Mouse (Mus musculus) lung, postnatal 14 days (tissue): ENCODE measurements at regions not wholly inside any gene's neighbourhood (a gene's known extent, or its start where the extent isn't known, plus 50 kb on each side); places are given as distances from the start of the nearest gene placed in this dataset.
A peak's percentile ranks its signal among the peaks of the same experiment; 100 is the strongest.
"Not testable (repeated sequence)": the region's sequence is repeated elsewhere in the genome, so short reads cannot be mapped to it uniquely, and the experiment has no call there.

Experiments used
- DNase-seq: peaks from one replicate; pipeline ENCODE4 v3.0.0; 2021

DNA sequence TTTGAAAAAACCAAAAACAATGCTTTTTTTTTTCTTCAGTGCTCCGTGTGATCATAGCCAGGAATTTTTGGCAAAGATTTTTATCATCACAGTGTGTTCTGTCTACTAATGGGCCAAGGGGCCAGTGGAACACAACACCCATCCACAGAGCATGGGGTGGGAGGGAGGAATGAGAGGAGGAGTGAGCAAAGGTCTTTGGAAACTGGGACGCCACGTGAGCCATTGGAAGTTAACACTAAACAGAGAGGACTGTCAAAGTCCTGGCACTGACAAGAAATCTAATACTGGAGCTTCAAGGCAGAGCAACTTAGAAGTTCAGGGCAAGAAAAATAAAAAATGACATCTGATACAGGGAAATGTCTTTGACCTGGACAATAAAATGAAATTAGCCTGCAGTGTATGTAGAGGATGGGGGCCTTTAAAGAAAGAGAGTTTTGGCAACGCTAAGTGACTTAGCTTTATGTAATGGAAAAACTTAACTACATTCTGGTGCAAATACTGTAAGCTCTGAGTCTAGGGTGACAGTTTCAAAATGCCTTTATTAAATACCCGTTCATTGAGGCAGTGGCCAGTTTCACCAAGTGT lies 133.5 kb upstream of the Gm12728 start:
- DNase-seq, result peak; percentile 56

DNA sequence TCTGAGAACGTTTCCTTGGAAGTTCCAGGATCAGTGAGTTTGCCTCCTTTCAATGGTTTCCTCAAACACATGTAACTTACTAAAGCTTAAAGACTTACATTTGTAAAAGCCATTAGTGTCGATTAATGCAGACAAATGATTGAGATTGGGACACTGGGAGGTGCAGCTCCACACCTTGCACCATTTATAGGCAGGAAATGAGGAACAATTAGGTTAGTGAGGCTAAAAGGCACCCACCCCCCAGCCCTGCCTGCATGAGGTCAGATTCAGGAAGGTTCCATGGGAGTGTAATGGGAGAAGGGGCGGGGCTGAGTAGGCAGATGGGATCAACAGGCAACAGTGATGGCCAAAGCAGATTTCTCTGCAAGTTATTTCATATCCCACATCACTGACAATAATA lies 131.1 kb upstream of the Gm12728 start:
- DNase-seq, result no peak

DNA sequence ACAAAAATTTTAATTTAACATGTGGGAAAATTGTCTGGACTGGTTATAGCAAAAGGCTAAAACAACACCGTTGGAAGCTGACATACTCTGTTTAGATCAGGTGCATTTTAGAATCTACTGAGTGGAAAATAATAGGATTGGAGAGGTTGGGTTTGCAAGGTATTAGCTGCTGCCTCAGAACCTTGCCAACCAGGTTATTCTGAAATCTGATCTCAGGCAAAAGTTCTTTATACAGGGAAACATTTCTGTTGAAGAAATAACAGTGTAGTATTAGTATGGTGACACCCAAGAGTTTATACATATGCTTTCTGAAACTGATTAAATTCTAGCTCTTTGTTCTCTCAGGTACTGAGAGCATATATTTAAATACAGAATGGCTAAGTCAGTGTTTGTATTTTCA lies 113.0 kb upstream of the Gm12728 start:
- DNase-seq, result no peak

DNA sequence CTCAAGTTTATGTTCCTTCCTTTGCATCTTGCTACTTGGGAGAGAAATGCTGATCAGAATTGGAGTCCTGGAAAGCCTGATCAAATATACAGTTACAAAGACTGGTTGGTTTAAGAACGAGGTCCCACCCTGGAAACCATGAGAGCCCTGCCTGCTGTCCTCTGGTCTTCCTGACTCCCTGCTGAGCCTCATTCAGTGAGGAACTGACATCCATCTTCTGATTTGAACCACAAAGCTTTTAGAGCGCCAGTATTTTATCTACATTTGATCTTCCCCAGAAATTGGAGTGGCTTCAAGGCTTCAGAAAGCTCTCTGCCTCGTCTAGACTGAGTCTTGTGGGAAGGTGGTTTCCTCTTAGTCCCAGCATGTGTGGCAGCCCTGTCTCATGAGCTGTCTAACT lies 99.0 kb upstream of the Gm12728 start:
- no peak for DNase-seq

DNA sequence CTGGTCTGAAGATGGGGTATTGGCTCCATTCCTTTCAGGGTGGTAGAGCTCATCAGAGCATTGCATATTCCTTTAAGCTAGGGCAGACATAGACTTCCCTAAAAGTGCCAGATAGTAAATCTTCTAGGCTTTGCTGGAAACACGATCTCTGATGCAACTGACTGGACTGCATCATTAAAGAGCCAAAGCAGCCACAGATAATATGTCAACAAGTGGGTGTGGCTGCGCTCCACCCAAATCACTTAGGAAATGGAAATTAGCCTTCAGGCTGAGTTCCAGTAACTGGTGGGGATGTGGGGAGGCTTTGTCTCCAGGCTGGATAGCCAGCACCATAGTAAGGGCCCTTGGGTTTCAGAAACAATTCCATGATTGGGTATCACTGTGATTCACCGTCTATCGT lies 97.3 kb upstream of the Gm12728 start:
- DNase-seq, result no peak

DNA sequence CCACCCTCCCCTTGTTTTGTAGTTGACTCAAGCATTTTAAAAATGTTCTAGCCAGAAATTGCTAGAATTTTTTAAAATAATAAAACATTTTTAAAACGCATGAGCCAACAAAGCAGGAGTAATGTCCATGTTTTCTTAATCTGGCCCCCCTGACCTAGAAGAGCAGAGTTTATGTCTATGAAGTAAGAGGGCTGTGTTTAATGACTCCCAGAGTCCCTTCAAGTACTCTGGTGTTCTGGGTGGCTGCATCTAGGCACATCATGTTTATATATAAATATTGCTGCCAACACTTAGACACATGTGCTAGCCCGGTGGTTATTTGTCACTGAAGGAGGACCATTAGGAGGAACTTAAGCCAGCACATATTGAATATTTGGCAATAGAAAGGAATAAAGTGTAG lies 93.8 kb upstream of the Gm12728 start:
- DNase-seq, result no peak

DNA sequence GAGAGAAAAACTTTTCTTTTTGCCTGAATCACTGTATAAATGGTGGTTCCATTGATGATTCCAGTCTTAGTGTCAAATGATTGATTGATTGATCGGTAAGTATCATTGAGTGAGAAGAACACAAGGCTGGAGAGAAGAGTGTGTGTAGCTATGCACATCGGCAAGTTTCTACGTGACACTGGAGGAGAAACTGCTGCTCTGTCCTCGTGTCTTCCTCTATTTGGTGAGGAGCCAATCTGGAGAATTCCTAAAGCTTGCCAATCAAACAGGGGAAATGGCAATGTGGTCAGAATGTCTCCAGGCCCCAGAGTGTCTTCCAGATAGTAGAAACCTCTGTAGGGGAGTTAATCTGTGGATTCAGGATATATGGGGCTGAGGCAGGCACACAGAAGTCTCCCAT lies 92.5 kb upstream of the Gm12728 start:
- DNase-seq, result peak; percentile 35

DNA sequence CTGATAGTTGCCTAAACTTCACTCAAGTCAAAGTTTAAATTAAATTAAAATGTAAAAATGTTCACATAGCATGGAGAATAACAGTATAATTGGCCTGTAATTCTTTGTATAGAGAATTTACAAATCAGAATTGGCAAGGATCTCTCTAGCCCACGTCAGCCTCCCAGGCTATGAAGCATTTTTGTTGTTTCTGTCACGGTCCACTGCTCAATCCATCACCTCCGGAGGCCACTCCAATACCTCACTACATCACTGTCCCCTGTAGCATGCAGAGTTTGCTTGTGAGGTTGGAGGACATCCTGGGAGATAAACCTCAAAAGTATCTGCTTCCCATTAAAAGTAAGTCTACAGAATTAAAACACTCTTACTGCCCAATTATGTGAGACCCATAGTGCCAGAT lies 87.6 kb upstream of the Gm12728 start:
- DNase-seq, result no peak

DNA sequence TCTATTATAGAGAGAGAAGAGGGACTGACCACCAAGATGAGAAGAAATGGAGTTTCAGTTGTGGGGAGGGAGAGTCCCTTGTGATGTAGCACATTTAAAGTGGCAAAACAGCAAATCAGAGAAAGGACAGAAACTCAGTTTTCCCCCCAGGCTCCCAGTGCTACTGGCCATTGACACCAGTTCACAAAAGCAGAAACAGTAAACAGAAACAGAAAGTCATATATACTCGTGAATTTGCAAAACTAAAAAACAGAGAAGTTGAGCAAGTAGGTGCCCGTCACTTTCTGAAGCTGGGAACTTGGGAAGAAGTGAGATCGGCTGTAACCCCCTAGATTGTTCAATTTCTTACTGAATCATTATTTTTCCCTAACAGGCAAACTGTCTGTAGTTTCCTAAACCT lies 86.3 kb upstream of the Gm12728 start:
- DNase-seq, result no peak

DNA sequence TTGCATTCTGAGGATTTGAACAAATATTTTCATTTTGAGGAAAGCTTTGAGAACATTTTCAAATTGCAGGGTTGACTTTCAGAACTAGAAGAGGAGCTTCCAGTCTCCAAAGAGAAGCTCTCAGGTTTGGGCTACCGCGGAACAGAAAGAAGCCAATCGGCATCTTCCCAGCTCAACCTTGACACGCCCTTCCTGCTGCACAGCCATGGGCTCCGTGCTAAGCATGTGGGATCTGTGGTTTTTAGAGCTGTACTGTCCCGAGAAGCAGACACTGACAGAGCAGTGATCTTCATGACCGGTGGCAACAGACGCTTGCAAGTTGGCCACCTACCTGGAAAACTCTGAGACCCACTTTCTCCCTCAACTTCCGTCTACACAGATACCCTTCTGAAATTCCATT lies 85.4 kb upstream of the Gm12728 start:
- DNase-seq, result no peak

DNA sequence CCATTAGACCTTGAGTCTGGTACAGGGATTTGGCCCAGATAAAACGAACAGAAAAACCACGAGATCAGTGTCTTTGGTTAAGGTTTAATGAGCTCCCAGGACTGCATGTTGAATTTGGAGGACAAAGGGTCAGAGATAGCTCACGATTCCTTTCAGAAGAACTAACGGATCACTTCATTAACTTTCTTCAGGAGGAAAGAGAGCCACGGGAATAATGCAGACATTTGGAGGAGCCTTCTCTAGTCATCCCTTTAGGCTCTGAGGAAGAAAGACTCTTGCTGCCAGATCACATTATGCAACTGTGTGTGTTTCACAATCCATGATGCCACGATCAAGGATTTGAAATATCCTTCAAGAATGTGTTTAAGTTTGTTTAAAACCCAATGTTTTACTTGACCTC lies 83.7 kb upstream of the Gm12728 start:
- DNase-seq, result peak; percentile 64

DNA sequence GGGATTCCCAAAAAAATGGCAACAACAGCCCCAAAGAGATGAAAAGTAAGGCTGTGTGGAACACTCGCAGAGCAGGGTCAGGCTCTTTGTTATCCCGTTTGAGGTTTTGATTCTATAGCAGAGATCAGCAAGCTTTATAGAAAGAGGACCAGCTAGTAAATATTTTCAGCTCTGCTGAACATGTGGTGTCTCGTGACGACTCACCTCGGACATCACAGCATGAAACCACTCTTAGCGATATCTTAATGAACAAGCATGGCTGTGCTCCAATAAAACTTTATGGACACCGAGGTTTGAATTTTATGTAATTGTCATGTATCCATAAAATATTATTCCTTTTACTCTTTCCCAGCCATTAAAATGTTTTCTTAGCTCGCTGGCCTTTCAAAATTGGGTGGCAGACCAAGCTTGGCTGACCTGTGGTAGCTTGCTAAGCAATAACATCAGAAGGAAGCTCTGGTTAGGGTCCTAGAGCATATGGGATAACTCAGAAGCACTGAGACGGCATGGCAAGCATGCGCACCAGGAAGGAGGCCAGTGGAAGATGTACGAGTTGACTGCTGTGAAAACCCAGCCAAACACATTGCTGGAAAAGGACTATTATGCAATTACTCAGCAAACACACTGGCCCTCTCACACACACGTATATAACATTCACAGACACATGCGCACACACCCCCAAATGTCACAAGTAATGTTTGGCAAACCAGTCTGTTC lies 81.4 kb upstream of the Gm12728 start:
- DNase-seq, result peak; percentile 49

DNA sequence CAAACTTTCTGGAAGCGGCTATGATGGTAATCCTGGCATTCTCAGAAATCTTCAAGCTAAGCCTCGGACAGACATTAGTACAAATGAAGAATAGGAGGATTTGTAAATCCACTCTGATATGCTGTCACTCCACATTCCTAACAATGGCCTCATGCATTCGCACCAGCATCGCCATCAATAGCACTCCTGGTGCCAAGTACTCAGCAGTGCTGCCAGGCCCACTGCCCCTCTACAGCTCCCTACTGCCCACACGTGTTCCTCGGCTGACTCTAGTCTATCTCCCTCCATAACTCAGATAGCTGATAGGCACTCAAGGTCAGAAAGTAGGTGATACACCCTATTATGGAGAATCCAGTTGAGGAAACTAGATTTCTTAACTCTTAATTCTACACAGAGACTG lies 75.7 kb upstream of the Gm12728 start:
- DNase-seq, result no peak

DNA sequence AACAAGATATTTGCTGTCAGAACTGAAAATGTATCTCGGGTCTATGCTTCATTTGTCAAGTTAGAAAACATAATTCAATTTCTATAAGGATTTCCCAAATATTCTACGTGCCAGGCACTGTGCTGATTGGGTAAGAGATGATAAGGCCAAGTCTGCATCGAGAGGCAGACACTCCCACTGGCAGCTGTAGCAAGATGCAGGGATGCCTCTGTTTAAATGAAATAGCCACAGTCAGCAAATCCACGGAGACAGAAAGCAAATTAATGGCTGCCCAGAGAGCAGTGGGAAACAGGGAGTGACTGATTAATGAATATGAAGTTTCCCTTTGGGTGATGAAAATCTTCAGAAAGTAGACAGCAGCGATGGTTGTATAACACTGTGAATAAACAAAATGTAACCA lies 71.6 kb upstream of the Gm12728 start:
- DNase-seq, result no peak

DNA sequence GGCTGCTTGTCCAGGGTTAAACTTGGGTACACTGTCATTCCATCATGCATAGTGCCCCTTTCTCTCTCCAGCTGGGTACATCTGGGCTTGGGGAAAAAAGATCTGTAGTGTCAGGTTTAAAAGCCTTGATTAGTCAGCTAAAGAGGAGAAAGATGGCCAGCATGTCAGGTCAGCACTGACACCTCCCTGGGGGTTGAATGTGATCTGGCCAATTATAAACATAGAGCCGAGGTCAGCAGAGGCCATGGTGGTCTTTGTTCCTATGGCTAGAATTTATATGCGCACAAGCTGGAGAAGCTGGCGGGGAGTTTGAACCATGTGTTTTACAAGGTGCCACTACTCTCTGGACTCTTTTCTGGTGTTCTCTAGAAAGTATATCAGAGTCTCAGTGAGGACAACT lies 61.0 kb upstream of the Gm12728 start:
- no peak for DNase-seq

DNA sequence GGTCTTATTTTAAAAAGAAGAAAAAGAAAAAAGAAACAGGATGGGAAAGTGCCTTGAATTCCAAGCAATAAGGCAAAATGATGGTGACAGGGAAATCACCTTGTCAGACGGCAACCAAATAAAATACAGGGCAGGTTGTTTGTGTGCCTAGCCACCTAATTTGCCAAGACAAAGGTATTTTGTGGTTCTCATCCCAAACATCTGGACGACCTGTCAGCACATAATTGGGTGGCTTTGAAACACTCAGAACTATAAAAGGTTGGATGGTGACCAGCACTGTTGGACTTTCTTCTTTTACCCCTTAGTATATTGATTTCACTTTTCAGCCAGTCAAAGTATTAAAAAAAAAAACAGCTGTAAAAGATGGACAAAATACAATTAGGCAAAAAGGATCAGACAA lies 58.8 kb upstream of the Gm12728 start:
- DNase-seq, result no peak

DNA sequence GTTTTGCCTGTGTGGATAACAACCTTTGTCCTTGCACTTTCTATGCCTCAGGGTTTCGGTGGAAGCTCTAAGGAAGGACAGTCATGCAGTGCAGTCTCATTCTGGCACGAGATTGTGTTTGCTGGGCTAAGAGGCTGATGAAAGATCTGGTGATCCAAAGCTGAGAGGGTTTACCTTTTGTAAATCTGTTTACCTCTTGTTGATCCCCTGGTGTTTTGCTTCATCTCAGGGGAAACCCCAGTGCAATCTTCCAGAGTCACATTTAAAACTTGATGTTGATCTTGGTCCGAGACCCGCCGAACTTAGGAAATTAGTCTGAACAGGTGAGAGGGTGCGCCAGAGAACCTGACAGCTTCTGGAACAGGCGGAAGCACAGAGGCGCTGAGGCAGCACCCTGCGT lies 54.6 kb upstream of the Gm12728 start:
- not testable (repeated sequence) for DNase-seq
